Mouse (Mus musculus): ENCODE measurements around the gene March11. TPM values are rescaled to one million over a fixed set of nuclear protein-coding genes. Genes with fewer than 3 reads are reported as not detected.

Gene March11
- total RNA-seq, 2 experiments from 2014 or later: 9.4 to 11.9 TPM

DNA sequence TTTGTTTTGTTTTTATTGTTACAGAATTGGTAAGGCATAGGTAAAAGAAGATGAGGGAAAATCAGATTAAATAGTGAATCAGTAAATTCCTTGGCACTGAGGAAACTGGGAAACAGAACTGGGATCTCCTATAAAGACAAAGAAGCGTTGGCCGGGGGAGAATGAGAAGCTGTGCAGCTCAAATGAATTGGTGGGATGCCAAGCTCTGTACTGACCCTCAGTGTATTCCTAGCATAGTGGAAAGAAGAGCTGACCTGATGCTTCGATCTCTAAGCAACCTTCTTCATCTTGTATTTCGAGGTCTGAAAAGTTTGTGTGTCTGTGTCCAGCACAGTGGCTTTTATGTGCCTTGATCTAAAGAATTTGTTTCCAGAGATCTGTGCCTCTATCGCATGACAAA lies 64.9 kb downstream of the March11 start:
- no peak for DNase-seq (ENCODE audit: low spot score in 2 of 2)

DNA sequence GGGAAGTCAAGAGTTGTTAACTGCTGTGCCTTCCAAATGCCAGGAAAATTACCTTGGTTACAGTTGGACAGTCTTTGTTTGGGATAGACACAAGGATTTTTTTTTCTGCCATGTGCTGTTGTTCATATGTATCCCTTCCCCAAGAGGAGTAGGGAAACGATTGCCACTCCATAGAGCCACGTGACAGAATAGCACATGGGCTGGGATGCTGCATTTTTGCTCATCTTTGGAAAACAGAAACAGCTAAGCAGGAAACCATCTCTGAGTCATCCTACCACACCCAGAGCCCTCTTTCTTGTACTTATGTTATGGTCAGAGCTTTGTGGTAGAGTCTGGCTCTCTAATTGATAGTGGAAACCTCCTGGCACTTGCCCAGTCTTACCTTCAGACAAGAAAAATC lies 65.4 kb downstream of the March11 start:
- DNase-seq (ENCODE audit: low spot score in 2 of 2): no peak

DNA sequence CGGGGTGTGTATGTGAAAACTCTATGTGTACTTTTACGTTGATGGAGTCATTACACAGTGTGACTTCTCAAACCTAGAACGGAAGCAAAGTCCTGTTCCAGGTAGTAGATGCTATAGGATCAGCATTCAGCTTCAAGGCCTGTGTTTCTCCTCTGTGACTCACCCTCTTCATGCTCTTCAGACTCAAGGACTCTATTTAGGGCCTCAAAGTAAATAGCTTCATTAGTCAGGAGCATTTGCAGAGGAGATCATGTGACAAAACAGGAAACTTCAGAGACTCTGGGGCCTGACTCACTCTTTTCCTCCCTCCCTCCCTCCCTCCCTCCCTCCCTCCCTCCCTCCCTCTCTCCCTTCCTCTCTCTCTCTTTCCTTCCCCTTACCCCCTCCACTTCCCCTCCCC lies 66.1 kb downstream of the March11 start:
- no peak for DNase-seq (ENCODE audit: low spot score in 2 of 2)

DNA sequence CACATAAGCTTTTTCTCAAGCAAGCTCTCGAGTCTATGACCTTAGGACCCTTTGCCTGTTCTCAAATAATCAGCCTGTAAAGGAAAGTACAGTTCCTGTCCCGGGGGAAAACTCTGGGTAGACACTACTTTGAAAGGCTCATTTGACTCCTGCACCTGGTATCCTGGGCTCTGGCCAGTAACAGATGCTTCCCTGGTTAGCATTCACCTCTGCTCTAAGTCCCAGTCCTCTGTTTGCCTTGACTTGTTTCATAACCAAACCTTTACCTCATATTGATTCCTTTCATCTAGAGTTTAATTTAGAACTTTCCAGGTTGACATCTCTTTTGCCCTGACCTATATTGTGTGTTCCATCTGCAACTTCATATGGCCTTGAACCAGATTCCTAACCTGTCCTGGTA lies 68.5 kb downstream of the March11 start:
- no peak for DNase-seq (ENCODE audit: low spot score in 2 of 2)

DNA sequence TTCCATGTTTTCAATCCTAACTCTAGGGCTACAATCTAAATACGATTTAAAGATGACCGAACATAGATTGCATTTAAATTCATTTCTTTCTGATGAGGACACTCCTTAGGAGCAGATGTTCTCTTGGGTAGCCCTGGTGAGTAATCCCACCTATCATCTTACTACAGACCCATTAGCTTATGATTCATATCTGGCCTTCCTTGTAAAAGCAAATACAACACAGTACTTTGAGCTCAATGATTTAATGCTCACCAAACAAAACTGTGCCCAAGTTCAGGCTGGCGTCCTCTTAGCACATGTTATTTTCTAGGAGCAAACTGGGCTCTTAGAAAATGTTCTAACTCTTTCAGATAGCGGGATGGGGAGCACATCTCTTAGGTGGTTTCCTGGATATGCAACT lies 70.0 kb downstream of the March11 start:
- DNase-seq (ENCODE audit: low spot score in 2 of 2): no peak

DNA sequence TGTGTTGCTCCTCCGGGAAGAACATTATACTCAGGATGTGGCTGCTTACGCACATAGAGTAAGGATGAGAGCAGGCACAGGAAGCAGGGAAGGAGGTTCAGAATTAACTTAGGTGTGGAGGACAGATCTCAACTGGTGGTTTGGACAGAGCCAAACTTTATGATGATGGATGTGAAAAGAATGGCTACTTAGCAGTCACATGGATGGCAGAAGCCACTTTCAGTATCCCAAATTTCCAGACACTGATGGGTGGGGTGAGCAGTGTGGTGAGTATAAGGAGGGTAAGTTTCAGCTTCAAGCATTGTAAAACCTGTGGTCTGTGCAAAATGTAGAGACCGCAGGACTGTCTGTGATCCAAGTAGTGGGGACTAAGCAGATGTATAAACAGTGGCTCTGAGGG lies 71.0 kb downstream of the March11 start:
- no peak for DNase-seq (ENCODE audit: low spot score in 2 of 2)

DNA sequence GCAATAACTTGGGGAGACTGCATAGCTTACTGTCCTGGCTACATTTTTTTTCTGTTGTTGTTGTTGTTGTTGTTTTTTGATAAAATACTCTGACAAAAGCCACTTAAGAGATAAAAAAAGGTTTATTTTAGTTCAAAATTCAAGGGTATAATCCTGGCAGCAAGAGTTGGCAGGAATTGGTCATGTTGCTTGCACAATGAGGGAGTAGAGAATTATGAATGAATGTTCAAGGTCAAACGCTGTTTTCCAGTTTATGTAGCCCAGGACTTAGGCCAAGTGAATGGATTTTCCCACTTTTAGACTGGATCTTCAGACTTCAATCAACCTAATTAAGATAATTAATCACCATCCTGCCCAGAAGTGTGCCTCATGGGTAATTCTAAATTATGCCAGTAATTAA lies 72.0 kb downstream of the March11 start:
- DNase-seq (ENCODE audit: low spot score in 2 of 2): no peak

DNA sequence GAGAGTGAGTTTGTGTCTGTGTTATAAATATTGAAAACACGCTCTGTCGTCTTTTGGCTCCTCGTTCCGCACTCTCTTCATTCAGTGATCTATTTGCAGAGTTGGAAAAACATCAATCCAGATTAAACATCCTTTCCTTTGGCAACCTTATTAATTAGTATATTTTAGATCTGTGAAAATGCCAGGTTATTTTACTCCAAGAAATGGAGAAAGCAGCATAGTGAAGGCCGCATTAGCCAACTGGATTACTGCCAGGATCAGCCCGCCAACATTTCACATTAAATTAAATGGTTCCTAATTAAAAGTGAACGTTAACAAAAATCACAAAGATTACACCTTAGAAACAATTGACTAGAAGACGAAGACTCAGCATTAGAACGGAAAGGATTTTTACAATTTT lies 81.2 kb downstream of the March11 start:
- DNase-seq (ENCODE audit: low spot score in 2 of 2): peak in 1 of 2 experiments; percentile 6

DNA sequence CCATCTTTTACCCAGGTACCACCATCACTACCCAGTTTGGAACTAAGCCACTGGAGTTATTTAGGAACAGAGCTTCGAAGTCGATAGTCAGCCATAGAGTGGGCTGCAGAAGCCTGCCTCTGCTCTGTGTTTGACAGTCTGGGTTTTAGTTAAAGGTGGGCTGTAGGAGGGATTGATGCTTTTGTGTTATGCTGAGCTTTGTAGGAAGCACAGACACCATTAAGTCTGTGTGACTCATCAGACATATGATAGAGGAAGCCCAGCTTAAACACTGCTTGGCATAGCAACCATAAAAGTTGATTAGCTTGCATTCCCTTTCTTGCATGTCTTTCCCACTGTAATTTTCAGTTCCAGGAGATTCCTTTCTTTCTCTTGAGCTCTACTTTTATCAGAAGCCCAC lies 87.7 kb downstream of the March11 start:
- no peak for DNase-seq (ENCODE audit: low spot score in 2 of 2)

DNA sequence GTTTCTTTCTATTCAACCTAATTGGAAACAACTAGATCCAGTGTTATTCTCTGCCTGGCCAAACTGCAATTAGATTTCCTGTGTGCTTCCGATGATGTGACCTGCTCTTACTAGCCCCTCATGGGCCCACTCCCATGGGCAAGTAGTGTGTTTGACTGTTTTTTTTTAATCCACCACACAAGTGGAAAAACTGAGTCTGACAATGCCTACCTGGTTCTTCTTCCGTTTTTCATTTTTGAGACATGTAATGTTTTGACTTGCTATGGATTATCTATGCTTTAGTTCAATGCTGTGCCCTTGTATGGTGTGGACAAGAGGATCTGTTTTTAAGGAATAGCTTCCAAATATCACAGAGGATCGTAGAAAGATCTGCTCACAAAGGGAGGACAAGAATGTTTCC lies 116.4 kb downstream of the March11 start:
- no peak for DNase-seq (ENCODE audit: low spot score in 2 of 2)

DNA sequence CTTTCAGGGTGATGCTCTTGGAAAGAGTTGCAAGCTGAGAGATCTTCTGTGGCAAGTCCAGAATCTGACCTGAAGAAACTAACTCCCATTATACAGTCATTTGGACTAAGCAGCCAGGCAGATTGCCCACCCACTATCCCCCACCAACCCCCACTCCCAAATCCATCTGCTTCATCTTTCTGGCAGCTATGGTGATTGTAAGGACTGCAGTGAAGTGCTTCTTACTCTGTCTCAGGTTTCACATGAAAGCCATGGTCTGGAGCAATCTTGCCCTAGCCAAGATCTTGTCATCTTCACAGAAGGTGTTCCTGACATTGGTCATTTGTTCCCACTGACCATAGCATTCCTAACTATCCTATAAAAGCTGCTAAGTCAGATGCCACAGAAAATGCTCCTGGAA lies 117.4 kb downstream of the March11 start:
- peak in 1 of 2 experiments; percentile 11 for DNase-seq (ENCODE audit: low spot score in 2 of 2)

DNA sequence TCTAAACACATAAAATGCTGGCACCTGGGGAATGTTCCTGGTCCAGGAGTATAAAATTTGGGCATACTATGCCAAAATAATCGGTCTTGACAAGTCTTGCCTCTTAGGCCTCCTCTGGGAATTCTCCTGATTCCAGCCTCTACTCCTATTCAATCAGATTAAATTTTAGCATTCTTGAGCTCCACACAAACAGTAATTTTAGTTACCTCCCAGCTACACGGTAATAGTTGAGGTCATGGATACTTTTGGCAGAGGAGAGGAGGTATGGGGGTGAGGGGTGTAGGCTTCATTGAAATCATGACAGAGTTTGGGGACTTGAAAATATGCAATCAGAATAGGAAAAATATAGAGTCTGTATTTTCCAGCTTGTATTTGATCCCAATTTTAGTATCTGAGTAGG lies 121.7 kb downstream of the March11 start:
- DNase-seq (ENCODE audit: low spot score in 2 of 2): no peak

DNA sequence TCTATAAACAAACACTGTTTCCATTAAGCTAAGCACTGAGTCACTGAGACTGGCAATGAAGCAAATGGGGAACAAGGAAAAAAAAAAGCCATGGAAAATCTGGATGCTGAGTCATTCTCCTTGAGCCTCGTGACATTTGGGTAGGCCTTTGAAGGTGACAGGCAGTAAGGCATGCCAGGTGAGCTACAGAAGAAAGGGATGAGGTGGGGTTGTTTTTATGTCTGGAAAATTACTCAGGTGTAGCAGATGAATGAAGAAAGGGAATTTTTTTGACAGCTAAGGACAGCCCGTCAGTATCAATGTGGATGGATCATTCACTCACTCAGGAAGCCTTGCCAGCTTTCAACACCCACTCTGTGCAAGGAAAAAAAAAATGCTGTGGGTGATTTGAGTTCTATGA lies 123.8 kb downstream of the March11 start:
- DNase-seq (ENCODE audit: low spot score in 2 of 2): peak in 1 of 2 experiments; percentile 10

DNA sequence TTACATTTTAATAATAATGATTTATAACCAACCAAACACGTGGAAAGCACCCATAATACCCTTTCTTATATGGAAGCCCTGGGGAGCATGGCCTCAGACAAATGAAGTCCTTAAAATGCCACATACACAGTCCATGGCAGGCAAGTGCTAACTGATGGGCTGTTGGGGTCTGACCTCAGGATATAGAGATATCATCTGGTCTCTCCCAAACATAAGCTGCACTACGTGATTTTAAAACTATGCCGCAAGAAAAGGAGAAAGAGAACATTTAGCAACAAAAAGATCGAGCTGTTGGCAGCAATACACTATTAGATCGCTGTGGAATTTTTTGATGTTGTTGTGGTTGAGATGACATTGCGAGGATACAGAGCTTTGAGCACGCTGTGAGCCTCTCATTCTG lies 126.9 kb downstream of the March11 start:
- no peak for DNase-seq (ENCODE audit: low spot score in 2 of 2)

DNA sequence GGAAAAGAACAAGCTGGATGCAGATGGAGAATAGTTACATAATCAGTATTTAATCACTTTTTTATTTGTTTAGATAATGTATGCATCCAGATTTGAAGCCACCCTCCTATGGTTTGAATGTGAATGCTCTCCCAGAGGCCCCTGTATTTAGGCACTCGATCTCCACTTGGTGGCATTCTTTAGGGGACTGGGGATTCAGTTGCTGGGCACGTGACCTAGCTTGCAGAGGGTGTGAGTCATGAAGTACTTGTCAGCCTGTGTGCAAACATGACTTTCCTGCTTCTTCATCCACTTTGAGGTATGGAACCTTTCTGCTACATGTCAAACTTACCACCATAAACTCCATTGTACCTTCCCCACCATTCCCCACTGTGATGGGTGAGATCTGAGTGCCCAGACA lies 128.3 kb downstream of the March11 start:
- no peak for DNase-seq (ENCODE audit: low spot score in 2 of 2)

All from layer of hippocampus, postnatal 10 days (tissue).